Mouse (Mus musculus) G1E (cell line): ENCODE measurements around the gene Commd9.

Source experiments
- CTCF ChIP-seq: IDR thresholded peaks from 2 replicates; pipeline ENCODE4 v1.5.1; 2012; ENCODE audit warnings: low read depth, low read length, inconsistent platforms, mixed read lengths
- GATA1 ChIP-seq: IDR thresholded peaks from 2 replicates; pipeline ENCODE4 v1.6.1; 2012; ENCODE audit warnings: borderline replicate concordance, low read length, inconsistent platforms, mixed read lengths
- GATA2 ChIP-seq: IDR thresholded peaks from 2 replicates; pipeline ENCODE4 v1.6.1; 2012; ENCODE audit warnings: low read depth, low read length, inconsistent platforms, borderline replicate concordance
- TAL1 ChIP-seq: conservative IDR thresholded peaks from 2 replicates; pipeline ENCODE4 v1.6.1; 2012; ENCODE audit warnings: low read depth, low read length, inconsistent platforms, mixed read lengths

DNA sequence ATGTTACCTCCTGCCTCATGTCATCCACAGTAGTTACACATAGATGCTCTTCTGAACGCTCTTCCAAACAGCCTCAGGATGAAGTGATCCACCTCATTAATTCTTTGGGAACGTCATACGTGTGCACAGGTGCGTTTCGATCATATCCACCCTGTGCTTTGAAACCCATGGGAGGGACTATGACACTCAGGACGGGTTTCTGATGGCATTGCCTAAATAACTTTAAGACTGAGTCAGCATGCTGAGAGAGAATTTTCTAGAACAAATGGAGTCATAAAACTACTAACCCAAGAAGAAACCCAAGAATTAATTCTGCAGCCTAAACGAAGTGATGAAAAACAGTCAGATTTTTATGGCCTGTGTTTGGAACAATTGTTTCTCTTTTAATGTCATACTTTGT, 43.3 kb upstream of the Commd9 start:
- no peak for TF ChIP-seq CTCF
- no peak for TF ChIP-seq GATA1
- TF ChIP-seq TAL1: no peak
- TF ChIP-seq GATA2: no peak
